Mouse (Mus musculus) testis, postnatal 10 days (tissue): ENCODE data around the gene Ap5m1.

Experiments used
- DNase-seq: peaks from one replicate; pipeline ENCODE4 v3.0.0; 2021; ENCODE audit warnings: low spot score

Ap5m1 gene

GRCm38 (mm10) chr14:49127162-49127779, 61.4 kb downstream of the Ap5m1 start:
- DNase-seq, result no peak

- no peak for DNase-seq
Observed at GRCm38 (mm10) chr14:49128544-49129263, 62.8 kb downstream of the Ap5m1 start.

GRCm38 (mm10) chr14:49132391-49132790, 66.5 kb downstream of the Ap5m1 start:
- no peak for DNase-seq

- DNase-seq, result no peak
Observed at GRCm38 (mm10) chr14:49138171-49138570, 72.3 kb downstream of the Ap5m1 start.

GRCm38 (mm10) chr14:49140756-49141155, 74.9 kb downstream of the Ap5m1 start:
- no peak for DNase-seq
